Mouse (Mus musculus): ENCODE data around the gene Cdh24. TPM values are rescaled to one million over a fixed set of nuclear protein-coding genes. Genes with fewer than 3 reads are reported as not detected.

Gene Cdh24
- polyA plus RNA-seq (2012; rRNA removed) = 73.5 and 75.5 TPM in 2 replicates

DNA sequence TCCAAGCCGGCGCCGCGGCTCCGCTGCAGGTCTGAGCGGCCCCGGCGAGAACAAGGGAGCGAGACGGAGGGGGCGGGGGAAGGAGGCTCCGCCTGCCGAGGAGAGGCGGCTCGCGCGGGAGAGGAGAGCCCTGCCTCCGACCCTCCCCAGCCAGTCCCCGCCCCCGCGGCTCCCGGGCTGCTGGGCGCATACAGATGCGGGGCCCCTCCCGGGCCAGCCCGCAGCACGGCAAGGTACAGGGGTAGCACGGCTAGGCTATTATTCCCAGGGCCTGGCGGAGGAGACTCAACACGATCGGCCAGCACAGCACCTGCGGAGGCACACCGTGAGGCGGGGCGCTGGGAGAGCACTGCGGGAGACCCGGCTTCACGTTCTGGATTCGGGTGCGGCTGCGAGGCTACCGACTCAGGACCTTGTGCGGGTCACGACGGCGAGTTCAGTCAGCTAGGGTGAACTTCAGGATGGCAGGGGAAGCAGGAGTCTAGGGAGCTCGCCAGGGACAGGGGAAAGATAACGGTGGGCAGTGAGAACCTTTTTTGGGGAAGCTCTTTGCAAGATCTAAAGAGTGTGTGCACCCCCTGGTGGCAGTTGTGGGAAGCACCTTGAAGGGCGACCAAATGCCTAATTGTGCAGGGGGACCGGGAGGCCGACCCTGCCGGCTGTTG, at the start of gene Cdh24:
Gene Cdh24 (minus strand): TSS at position 60 of the 665 bp plus-strand sequence.
- peak; percentile 77 for TF ChIP-seq POLR2A (IDR thresholded peaks at IDR 0.05; ENCODE audit: borderline replicate concordance, extremely low read depth, insufficient read depth, insufficient read length, poor library complexity, severe bottlenecking)
- TF ChIP-seq CTCF (IDR thresholded peaks at IDR 0.05; ENCODE audit: borderline replicate concordance, extremely low read depth, insufficient read depth, insufficient read length) = peak; percentile 93
- peak; percentile 94 for DNase-seq (ENCODE audit: low read depth)

DNA sequence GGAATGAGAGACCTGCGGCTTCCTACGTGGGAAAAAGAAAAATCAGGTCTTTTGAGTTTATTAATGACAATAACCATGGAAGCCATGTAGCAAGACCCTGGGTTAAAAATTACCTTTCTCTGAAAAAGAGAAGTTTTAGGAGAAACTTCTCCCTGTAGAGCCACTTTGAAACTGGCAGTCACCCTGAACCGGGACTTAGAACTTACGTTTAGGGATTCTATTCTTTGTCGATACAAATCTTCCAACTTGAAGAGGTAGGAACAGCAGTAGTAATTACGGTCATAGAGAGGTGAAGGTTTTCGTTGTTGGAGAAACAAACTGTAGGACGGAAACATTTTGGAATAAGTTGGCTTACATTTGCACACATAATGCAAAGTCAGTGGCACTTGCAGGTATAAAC, 46.1 kb upstream of the Cdh24 start:
- DNase-seq (ENCODE audit: low read depth) = peak; percentile 23
- TF ChIP-seq POLR2A (IDR thresholded peaks at IDR 0.05; ENCODE audit: borderline replicate concordance, extremely low read depth, insufficient read depth, insufficient read length, poor library complexity, severe bottlenecking) (no peak), CTCF (IDR thresholded peaks at IDR 0.05; ENCODE audit: borderline replicate concordance, extremely low read depth, insufficient read depth, insufficient read length) (no peak)

- TF ChIP-seq CTCF (IDR thresholded peaks at IDR 0.05; ENCODE audit: borderline replicate concordance, extremely low read depth, insufficient read depth, insufficient read length) (no peak), POLR2A (IDR thresholded peaks at IDR 0.05; ENCODE audit: borderline replicate concordance, extremely low read depth, insufficient read depth, insufficient read length, poor library complexity, severe bottlenecking) (peak; percentile 84; the same call in 1 of the 2 replicates)
- DNase-seq (ENCODE audit: low read depth) = peak; percentile 100
Observed at GRCm38 (mm10) chr14:54686522-54687143, 45.5 kb upstream of the Cdh24 start, which contains the start of gene Acin1. TSS of gene Acin1 (minus strand) at chr14:54686931.

- peak; percentile 97 for DNase-seq (ENCODE audit: low read depth)
Observed at GRCm38 (mm10) chr14:54686063-54686521, 44.9 kb upstream of the Cdh24 start, which contains the start of gene 1700123O20Rik. TSS of gene 1700123O20Rik (plus strand) at chr14:54686216.

GRCm38 (mm10) chr14:54685471-54685870, 44.3 kb upstream of the Cdh24 start:
- DNase-seq (ENCODE audit: low read depth) = no peak
- no peak for TF ChIP-seq CTCF (IDR thresholded peaks at IDR 0.05; ENCODE audit: borderline replicate concordance, extremely low read depth, insufficient read depth, insufficient read length)
- no peak for TF ChIP-seq POLR2A (IDR thresholded peaks at IDR 0.05; ENCODE audit: borderline replicate concordance, extremely low read depth, insufficient read depth, insufficient read length, poor library complexity, severe bottlenecking)

More at GRCm38 (mm10) chr14:54686063-54686521, 44.9 kb upstream of the Cdh24 start, which contains the start of gene 1700123O20Rik:
- TF ChIP-seq POLR2A (IDR thresholded peaks at IDR 0.05; ENCODE audit: borderline replicate concordance, extremely low read depth, insufficient read depth, insufficient read length, poor library complexity, severe bottlenecking) (no peak; the same call in 1 of the 2 replicates), CTCF (IDR thresholded peaks at IDR 0.05; ENCODE audit: borderline replicate concordance, extremely low read depth, insufficient read depth, insufficient read length) (peak; percentile 49; the same call in 1 of the 2 replicates)

GRCm38 (mm10) chr14:54682396-54682795, 41.2 kb upstream of the Cdh24 start:
- no peak for DNase-seq (ENCODE audit: low read depth)
- no peak for TF ChIP-seq POLR2A (IDR thresholded peaks at IDR 0.05; ENCODE audit: borderline replicate concordance, extremely low read depth, insufficient read depth, insufficient read length, poor library complexity, severe bottlenecking)
- TF ChIP-seq CTCF (IDR thresholded peaks at IDR 0.05; ENCODE audit: borderline replicate concordance, extremely low read depth, insufficient read depth, insufficient read length) = no peak

GRCm38 (mm10) chr14:54678657-54679304, 37.6 kb upstream of the Cdh24 start:
- no peak for DNase-seq (ENCODE audit: low read depth)
- no peak for TF ChIP-seq POLR2A (IDR thresholded peaks at IDR 0.05; ENCODE audit: borderline replicate concordance, extremely low read depth, insufficient read depth, insufficient read length, poor library complexity, severe bottlenecking)
- no peak for TF ChIP-seq CTCF (IDR thresholded peaks at IDR 0.05; ENCODE audit: borderline replicate concordance, extremely low read depth, insufficient read depth, insufficient read length)

- DNase-seq (ENCODE audit: low read depth) = no peak
- no peak for TF ChIP-seq CTCF (IDR thresholded peaks at IDR 0.05; ENCODE audit: borderline replicate concordance, extremely low read depth, insufficient read depth, insufficient read length)
- TF ChIP-seq POLR2A (IDR thresholded peaks at IDR 0.05; ENCODE audit: borderline replicate concordance, extremely low read depth, insufficient read depth, insufficient read length, poor library complexity, severe bottlenecking) = no peak
Observed at GRCm38 (mm10) chr14:54676290-54676689, 35.1 kb upstream of the Cdh24 start.

DNA sequence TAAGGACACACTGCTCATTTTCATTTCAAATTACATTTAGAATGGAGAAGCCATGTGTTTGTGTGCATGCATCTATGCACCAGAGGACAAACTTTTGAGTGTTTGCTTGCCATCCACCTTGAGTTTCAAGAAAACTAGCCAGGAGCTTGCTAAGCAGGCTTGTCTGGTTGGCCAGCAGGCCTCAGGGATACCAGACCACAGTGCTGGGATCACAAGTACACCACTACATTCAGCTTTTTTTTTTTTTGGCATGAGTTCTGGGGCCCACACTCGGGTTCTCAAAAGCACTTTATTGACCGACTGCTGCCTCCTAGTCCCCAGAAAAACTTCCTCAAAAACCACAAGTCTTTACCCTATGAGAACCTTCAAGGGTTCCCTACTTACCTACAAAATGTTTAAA, 33.2 kb upstream of the Cdh24 start:
- no peak for DNase-seq (ENCODE audit: low read depth)
- TF ChIP-seq POLR2A (IDR thresholded peaks at IDR 0.05; ENCODE audit: borderline replicate concordance, extremely low read depth, insufficient read depth, insufficient read length, poor library complexity, severe bottlenecking) (no peak), CTCF (IDR thresholded peaks at IDR 0.05; ENCODE audit: borderline replicate concordance, extremely low read depth, insufficient read depth, insufficient read length) (no peak)

GRCm38 (mm10) chr14:54669381-54669780, 28.2 kb upstream of the Cdh24 start:
- DNase-seq (ENCODE audit: low read depth) = no peak
- TF ChIP-seq POLR2A (IDR thresholded peaks at IDR 0.05; ENCODE audit: borderline replicate concordance, extremely low read depth, insufficient read depth, insufficient read length, poor library complexity, severe bottlenecking) = no peak
- peak; percentile 58; the same call in 1 of the 2 replicates for TF ChIP-seq CTCF (IDR thresholded peaks at IDR 0.05; ENCODE audit: borderline replicate concordance, extremely low read depth, insufficient read depth, insufficient read length)

Measured in brain, embryonic 14.5 days (tissue).